Mouse (Mus musculus): Measurements from ENCODE around the gene Amz1. TPM values are rescaled to one million over a fixed set of nuclear protein-coding genes. Genes with fewer than 3 reads are reported as not detected.
A peak's percentile ranks its signal among the peaks of the same experiment; 100 is the strongest.

Gene Amz1
- total RNA-seq, 1 experiment from 2014 or later, result 2.4 TPM

GRCm38 (mm10) chr5:140720773-140721172, 3.2 kb upstream of the Amz1 start:
- ATAC-seq (replicated peaks; ENCODE audit: low read depth, poor library complexity, severe bottlenecking), result 0 out of 2 replicates have a peak, but pooled peaks have one; percentile 6

- no peak for ATAC-seq (replicated peaks; ENCODE audit: low read depth, poor library complexity, severe bottlenecking)
Measured at GRCm38 (mm10) chr5:140722121-140722520, 1.8 kb upstream of the Amz1 start.

GRCm38 (mm10) chr5:140726062-140726839, 2.3 kb downstream of the Amz1 start:
- no peak for ATAC-seq (replicated peaks; ENCODE audit: low read depth, poor library complexity, severe bottlenecking)

GRCm38 (mm10) chr5:140726946-140727740, 3.2 kb downstream of the Amz1 start:
- ATAC-seq (replicated peaks; ENCODE audit: low read depth, poor library complexity, severe bottlenecking), result no peak

- ATAC-seq (replicated peaks; ENCODE audit: low read depth, poor library complexity, severe bottlenecking), result peak; percentile 74
Measured at GRCm38 (mm10) chr5:140731040-140731797, 7.3 kb downstream of the Amz1 start.

GRCm38 (mm10) chr5:140732195-140732594, 8.3 kb downstream of the Amz1 start:
- no peak for ATAC-seq (replicated peaks; ENCODE audit: low read depth, poor library complexity, severe bottlenecking)

- ATAC-seq (replicated peaks; ENCODE audit: low read depth, poor library complexity, severe bottlenecking), result peak; percentile 56
Measured at GRCm38 (mm10) chr5:140733336-140733735, 9.4 kb downstream of the Amz1 start.

GRCm38 (mm10) chr5:140735297-140735696, 11.4 kb downstream of the Amz1 start:
- peak; percentile 35 for ATAC-seq (replicated peaks; ENCODE audit: low read depth, poor library complexity, severe bottlenecking)

GRCm38 (mm10) chr5:140736166-140736565, 12.2 kb downstream of the Amz1 start:
- no peak for ATAC-seq (replicated peaks; ENCODE audit: low read depth, poor library complexity, severe bottlenecking)

GRCm38 (mm10) chr5:140739813-140740212, 15.9 kb downstream of the Amz1 start:
- peak; percentile 20; the same call in 1 of the 2 replicates for ATAC-seq (replicated peaks; ENCODE audit: low read depth, poor library complexity, severe bottlenecking)

- no peak for ATAC-seq (replicated peaks; ENCODE audit: low read depth, poor library complexity, severe bottlenecking)
Measured at GRCm38 (mm10) chr5:140741040-140741439, 17.1 kb downstream of the Amz1 start.

- 0 out of 2 replicates have a peak, but pooled peaks have one; percentile 37 for ATAC-seq (replicated peaks; ENCODE audit: low read depth, poor library complexity, severe bottlenecking)
Measured at GRCm38 (mm10) chr5:140741877-140742276, 17.9 kb downstream of the Amz1 start.

- peak; percentile 21; the same call in 1 of the 2 replicates for ATAC-seq (replicated peaks; ENCODE audit: low read depth, poor library complexity, severe bottlenecking)
Measured at GRCm38 (mm10) chr5:140743706-140744131, 19.8 kb downstream of the Amz1 start.

- peak; percentile 45 for ATAC-seq (replicated peaks; ENCODE audit: low read depth, poor library complexity, severe bottlenecking)
Measured at GRCm38 (mm10) chr5:140748425-140748824, 24.5 kb downstream of the Amz1 start.

- ATAC-seq (replicated peaks; ENCODE audit: low read depth, poor library complexity, severe bottlenecking), result peak; percentile 85
Measured at GRCm38 (mm10) chr5:140749062-140749875, 25.3 kb downstream of the Amz1 start.

- ATAC-seq (replicated peaks; ENCODE audit: low read depth, poor library complexity, severe bottlenecking), result no peak
Measured at GRCm38 (mm10) chr5:140750925-140751324, 27.0 kb downstream of the Amz1 start.

- ATAC-seq (replicated peaks; ENCODE audit: low read depth, poor library complexity, severe bottlenecking), result no peak
Measured at GRCm38 (mm10) chr5:140752041-140752440, 28.1 kb downstream of the Amz1 start.

GRCm38 (mm10) chr5:140752639-140753038, 28.7 kb downstream of the Amz1 start:
- ATAC-seq (replicated peaks; ENCODE audit: low read depth, poor library complexity, severe bottlenecking), result no peak

GRCm38 (mm10) chr5:140753223-140753622, 29.3 kb downstream of the Amz1 start:
- no peak for ATAC-seq (replicated peaks; ENCODE audit: low read depth, poor library complexity, severe bottlenecking)
